Mouse (Mus musculus) activated CD4-positive, CD25-positive, alpha-beta regulatory T cell, adult 4 months (primary cell): ENCODE measurements around the gene Rhbdf2. TPM values are rescaled to one million over a fixed set of nuclear protein-coding genes. Genes with fewer than 3 reads are reported as not detected.
"Not testable (repeated sequence)": the region's sequence is repeated elsewhere in the genome, so short reads cannot be mapped to it uniquely, and the experiment has no call there.

Experiments
- ATAC-seq: one replicate; pipeline ENCODE4 v1.8.0; 2017
- polyA plus RNA-seq, 2 experiments: library from polyadenylated mRNA; unstranded; fragments of 100-300 nt; shearing (Covaris generic); gene quantifications; one replicate each; pipeline ENCODE4 v1.2.1; 2017

Rhbdf2 gene
- 1 to 10 TPM; 4.9 to 5.0 TPM for polyA plus RNA-seq

DNA sequence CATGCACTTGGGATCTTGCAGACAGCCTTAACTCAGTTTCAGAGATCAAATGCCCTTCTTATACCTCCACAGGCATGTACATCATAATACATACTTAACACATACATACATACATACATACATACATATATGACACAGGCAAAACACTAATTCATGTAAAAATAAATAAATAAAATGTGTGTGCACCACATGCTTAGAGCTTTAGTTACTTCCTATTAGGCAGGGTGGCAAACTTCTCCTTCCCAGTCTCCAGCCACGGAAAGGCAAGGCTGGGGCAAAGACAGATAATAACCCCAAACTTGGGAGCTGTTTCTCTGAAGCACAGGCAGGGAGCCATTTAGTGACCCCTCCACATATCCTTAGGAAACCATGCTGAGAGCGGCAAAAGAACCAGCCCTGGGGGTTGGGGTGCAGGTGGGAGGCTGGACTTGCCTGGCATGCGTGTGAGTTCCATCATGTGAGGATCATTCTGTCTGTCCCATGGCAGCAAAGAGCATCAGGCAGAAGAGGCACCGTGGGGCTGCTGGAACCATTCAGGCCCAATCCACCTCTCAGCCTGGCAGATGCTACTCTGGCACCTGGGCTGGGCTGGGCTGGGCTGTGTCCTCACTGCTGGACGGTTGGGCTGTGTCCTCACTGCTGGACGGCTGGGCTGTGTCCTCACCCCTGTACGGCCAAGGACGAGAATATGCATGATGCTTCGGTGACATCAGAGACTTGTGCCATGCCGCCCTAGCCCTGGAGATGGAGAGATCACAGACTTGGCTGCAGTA lies at the start of gene Rhbdf2:
Rhbdf2 (minus strand) TSS at position 721 of the 773 bp plus-strand sequence.
- no peak for ATAC-seq

DNA sequence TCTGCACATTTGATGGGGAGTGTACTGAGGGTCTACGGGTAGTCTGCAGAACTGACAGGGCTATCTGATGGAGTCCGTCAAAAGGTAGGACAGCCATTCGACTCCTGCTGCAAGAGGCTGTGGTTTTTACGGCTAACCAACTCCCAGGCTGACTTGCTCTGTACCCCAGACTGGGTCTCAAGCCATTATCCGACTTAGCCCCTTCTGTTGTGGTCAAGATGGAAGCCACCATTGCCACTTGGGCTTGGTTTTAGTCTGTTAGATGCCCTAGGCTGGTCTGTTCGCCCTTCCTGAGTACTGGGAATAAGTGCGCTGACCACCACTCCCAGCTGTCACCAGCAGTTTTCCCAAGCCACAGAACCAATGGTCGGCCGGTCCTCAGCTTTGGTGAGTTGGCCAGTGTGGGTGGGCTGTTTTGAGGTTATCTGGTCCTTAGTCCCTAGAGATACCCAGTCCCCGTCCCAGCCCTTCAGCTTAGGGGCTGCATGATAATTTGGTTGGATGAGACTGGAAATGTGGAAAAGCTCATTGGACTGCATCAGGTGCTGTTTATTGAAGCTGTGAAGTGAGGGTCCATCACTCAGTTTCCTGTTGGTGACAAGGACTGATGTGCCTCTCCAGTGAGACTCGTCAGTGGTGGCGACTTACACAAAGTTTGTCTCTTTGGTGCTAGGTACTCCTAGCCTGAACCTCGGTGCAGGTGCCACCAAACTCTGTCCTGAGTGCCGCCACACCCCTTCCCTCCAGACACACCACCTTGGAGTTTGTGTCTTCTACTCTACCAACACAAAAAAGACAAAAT lies 49.6 kb upstream of the Rhbdf2 start:
- ATAC-seq = no peak

DNA sequence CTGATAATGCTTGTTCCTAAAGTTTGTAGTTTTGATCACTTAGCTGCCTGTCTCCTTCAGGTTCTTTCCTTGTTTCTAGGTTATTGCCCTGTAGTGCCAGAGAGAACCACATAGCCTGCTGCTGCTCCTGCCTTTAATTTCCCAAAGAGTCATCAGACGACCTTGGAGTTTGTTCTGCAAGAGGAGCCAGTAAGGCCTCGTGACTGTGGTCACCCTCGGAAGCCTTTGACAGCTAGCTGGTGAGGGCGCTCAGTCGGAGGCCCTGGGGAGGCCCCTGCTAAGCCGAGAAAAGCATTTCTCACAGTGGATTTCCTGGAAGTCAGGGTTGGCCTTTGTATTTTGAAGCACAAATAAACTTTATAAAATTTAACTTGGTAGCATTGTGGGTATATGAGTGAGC lies 48.6 kb upstream of the Rhbdf2 start:
- ATAC-seq = not testable (repeated sequence)

DNA sequence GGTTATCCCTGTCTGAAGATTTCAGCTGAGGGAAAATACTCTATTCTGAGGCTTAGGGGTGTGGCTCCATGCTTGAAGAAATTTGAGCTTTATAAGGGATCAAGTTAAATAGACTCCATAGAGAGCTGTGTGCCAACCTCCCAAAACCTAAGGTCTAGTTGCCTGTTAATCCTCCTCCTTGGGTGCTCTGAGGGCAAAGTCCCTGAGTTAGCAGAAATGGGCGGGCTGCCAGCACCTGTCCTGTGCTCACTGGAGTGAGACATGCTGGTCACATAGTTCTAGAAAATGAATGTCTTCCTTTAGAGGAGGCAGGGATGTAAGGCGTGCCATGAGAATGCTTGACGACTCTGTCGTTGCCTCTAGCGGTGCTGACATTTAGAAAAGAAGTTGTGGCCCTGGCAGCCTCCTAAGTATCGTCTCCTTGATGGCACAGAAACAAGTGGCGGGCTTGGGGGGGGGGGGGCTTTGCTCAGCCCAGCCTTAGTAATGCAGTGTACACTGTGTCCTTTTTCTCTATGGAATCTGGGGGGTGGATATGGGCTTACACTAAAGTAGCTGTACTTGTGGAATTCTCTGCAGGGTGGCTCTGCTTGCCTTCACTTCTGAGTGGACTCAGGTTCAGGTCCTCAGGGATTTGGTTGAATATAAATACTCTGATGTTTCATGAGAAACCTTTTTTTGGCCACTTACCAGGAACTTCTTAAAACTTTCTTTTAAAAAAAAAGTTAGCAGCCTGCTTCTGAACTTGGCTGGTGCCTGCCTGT lies 48.0 kb upstream of the Rhbdf2 start:
- no peak for ATAC-seq

DNA sequence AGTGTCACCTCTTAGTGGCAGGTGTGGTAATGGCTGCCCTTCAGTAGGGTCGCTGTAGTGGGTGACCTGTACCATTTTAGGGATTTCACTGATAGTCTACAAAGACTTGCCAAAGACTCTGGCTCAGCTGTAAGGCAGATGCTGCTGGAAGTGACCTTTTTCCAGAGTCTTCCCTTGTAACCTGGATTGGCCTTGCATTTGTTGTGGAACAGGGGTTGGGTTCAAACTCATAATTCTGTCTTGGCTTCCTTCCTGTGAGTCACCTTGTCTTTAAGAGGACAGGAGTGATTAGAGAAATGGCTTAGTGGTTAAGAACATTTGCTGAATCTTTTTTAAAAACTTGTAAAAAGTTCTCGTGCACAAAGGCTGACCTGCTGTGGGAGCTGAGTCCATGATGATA lies 46.6 kb upstream of the Rhbdf2 start:
- ATAC-seq = no peak

DNA sequence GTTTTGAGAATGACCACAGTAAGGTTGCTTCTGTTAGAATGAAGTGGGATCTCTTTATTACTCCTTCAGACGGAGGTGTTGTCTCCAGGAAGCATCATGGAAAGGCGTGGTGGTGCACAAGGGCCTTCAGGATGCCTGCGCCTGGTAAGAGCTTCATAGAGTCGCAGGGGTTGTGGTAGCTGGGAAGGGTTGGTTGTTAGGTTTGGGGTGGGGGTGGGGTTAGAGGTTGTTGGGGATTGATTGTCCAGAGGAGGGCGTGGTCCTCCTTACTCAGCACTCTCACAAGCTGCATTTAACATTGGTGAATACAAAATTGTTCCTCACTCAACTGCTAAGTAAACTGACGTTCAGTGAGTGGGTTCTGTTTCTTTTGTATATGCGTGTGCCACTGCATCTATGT lies 45.8 kb upstream of the Rhbdf2 start:
- no peak for ATAC-seq

DNA sequence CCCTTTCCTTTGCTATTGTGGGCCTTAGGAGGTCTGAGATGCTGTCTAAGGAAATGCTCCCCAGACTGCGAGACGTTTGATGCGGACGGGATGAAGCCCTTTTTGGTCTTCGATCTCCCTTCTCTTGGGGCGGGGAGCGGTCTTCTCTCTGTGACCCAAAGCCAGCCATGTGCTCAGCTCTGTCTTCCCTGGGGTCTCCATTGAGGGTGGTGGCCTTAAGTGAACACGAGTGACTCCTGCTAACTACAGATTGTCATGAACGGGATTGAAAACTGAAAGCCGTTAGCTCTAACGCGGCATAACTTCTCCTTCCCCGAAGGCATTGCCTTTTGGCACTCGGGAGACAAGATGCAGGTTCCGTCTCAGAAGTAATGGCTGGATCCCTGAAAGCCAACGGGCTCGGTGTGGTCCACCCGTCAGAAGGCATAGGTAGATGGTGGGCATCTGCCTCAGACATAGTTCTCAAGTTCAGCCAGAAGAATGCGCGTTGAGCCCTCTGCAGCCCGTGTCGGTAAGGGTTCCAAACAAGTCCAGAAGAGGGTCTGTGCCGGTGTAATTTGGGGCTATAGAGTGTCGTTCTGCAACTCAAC lies 45.1 kb upstream of the Rhbdf2 start:
- ATAC-seq = no peak

DNA sequence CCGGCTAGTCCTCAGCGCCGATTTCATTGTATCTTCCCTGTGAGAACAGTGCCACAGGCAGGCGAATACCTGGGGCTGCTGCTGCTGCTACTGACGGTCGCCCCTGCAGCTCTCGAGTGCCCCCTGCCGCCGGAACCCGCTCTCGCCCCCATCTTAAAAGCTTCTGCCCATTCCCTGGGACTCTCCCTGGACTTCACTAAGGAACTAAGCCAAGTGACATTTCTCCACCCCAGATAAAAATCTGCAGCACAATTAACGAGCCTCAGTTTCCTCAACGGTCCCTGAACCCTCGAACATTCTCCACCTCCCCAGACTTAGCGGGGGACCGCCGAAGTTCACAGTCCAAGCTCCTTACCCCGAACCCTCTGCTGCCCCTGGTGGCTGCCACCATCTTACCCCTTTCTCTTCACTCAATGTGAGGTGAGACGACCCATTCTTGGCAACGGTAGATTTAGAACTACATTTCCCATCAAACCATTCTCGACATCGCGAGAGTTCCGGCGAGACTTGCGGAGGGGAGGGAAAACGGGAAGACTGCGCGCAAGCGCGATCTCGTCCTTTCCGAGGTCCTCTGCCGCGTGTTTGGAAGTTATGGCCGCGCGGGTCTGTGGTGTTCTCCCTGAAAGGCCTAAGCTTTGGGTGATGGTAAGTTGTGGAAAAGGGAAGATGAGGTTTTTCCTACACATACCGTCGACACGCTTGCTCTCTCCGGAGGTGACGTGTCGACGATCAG lies 44.5 kb upstream of the Rhbdf2 start:
- peak; percentile 84 for ATAC-seq

DNA sequence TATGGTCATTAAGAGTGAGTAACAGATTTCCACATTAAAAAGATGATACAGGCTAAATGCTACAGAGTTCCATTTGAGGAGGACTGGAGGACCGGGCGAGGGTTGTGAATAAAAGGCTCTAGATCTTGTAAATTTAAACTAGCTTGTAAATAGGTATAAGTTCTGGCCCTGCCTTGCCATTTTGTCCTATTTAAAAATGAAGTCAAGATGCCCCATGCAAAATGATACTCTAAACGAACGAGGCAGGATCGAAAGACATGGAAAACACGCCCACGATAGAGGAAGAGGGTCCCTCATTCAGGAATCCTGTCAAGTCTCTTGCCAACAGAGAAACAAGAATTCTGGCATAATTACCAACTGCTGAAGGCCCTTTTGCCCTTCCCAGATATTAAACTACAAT lies 43.6 kb upstream of the Rhbdf2 start:
- ATAC-seq = no peak

DNA sequence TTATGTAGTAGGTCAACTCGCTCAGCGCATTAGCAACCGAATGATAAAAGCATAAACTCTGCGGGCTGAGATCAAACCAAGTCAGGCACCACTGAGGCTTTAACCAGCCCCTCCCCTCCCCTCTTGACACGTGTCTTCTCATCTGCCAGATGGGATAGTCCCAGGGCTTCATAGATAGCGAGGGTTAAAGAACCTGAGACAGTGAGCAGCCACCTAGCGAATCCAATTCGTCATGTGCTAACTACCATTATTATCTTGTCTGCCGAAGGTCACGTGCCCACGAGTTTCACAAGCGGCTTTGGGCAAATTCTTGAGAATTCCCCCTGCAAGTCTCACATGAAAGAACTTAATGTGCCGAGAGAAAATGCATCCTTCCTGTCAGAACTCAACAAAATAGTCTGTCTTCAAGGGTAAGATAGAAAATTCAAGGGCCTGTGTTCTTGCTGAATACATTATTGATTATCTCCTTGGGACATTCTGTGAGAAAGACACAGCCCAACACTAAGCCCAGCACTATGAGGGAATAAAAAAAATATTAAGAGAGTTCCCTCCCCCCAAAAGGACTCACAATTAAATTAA lies 43.1 kb upstream of the Rhbdf2 start:
- ATAC-seq = peak; percentile 30

DNA sequence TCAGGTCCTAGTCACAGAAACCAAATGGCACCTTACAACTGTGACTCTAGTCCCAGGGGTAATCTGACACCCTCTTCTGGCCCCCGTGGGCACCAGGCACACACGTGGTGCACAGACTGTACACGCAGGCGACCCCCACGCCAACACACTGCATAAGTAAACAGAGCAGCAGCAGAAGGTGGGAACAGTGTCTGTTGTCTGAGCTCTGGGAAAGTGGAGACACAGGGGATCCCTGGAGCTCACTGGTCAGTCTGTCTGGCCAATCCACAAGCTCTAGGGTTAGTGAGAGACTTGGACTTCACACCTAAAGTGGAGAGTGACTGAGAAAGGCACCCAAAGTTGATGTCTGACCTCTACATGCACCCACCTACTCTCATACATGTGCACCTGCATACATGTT lies 42.5 kb upstream of the Rhbdf2 start:
- no peak for ATAC-seq

DNA sequence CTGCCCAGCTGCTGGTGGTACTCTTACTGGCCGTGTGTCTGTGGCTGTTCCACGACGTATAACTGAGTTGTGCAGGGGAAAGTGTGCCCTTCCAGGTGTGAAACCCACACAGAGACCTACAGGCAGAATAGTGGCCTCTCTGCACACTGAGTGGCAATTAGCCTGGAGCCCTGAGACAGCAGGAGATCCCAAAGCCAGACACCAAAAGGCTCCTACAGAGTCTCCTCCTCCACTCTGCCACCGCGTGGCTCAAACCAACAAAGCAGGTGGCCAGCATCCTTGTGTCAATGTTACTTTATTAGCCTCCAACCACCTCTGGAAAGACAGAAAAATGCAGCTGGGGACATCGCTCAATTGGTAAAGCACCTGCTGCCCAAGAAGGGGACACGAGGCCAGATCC lies 42.0 kb upstream of the Rhbdf2 start:
- no peak for ATAC-seq

DNA sequence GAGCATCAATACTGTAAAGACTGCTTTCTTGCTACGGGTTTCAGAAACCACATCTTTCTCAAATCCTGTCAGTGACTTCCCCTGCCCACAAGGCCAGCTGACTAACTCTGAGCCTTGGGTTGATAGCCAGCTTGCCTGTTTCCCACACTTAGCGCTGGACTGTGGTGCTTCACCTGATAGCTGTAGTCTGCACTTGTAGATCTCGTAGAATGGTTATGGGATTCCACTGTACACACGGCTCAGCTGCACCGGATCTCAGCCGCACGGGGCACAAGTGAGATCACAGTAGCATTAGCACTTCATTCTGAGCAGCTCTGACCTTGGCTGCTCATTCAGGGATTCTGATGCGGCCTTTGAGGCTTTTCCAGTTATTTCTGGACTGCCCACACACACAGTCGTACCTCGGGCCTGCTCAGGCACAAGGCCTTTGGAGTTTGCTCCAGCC lies 41.6 kb upstream of the Rhbdf2 start:
- ATAC-seq = no peak

DNA sequence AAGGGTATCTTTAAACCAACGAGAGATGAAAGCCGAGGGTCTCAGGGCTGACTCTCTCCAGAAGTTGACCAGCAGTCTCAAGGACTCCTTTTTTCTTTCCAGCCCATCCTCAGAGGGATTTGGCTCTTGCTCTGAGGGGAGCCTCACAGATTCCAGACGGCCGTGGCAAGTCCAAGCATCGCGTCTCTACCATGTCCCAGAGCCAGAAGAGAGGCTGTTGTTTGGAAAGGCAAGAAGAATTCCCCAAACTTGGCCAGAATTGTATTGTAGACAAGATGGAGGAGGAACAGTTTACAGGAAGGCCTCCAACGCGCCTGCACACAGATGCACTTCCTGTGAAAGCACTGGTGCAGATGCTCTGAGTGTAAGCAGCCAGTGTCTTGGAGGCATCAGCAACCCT lies 41.1 kb upstream of the Rhbdf2 start:
- no peak for ATAC-seq

DNA sequence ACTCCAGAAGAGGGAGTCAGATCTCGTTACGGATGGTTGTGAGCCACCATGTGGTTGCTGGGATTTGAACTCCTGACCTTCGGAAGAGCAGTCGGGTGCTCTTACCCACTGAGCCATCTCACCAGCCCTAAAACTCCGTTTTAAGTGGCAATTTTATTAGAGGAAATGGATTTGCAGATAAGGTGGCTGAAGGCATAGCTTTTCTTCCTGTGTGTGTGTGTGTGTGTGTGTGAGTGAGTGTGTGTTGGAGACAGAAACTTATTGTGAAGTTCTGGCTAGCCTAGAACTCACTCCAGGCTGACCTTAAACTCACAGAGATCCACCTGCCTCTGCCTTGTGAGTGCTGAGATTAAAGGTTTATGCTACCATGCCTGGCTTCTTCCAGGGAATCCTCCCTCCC lies 40.2 kb upstream of the Rhbdf2 start:
- not testable (repeated sequence) for ATAC-seq

DNA sequence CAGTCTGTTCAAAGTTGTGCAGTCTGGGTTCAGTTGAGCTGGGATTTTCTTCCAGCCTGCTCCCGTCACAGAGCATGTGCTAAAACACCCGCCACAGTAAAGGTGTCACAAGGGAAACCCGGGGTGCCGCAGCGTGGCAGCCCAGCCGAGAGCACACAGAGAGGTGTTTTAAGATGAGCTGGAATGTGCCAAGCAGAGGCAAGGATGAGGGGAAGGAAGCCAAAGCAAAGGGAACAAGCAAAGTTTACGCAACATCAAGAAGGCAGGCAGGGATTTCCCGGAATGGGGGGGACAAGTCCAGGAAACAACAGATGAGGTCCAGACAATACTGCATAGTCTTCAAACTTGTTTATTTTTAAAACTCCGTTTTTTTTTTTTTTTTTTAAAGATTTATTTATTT lies 39.7 kb upstream of the Rhbdf2 start:
- ATAC-seq = no peak

DNA sequence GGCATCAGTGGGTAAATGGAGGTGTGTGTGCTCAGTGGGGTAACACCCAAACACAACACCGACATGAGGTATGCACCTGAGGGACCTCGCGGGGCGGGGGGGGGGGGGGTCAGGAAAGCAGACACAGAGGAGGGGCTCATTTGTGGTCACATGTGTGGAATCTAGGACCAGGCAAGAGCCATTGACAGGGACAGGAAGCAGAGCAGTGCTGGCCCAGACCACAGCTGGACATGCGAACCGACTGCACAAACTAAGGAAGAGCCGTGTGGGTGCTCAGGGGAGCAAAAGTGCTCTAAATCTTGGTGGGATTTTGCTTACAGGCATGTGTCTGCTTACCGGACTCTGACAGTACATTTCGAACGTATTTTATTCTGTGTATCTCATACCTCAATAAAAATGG lies 38.5 kb upstream of the Rhbdf2 start:
- no peak for ATAC-seq

DNA sequence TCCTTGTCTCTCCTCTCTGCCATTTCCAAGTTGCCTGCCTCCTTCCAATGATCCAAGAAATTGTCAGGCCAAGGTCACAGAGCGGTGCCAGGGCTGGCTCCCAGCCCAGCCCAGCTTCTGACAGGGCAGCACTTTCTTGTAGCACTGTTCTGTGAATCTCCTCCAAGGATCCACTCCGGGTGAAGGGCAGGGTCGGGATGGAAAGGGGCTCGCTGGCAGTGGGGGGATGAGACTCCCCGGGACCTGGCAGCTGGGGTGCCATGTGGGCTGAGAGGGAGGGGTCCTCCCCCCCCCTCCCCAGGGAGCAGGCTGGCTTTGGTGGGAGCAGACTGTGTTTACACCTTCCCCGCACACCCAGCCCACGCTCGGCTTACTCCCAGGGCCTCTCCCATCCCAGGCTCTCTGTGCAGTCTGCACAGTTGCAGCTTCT lies 35.1 kb upstream of the Rhbdf2 start:
- ATAC-seq = no peak

DNA sequence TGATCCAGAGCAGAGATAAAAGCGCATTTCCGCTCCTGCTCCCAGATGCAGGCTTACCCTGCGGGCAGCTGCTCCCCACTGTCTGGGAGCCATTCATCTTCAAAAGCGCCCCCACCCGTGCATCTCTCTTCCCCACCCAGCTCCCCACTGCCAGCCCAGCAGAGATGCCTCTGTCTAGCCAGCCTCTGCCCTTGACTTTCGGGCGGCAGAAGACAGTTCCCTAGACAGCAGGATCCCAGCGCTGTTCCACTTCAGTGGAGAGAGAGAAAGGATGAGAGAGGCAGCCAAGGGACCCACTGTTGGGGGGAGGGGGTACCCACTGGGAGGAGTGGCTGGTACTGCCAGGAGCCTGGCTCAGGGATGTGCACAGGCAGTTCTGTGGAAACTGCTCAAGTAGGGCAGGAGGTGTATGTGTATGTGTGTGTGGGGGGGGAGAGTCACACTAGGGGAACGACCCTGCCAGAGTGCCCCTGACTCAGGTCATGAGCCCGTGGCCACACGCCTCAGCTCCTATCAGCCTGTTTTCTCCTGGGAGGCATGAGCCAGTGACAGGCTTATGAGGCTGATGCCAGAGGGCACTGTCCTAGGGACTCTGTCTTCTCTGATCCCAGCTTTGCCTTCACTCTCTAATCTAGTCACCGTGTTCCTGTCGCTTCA lies 34.6 kb upstream of the Rhbdf2 start:
- no peak for ATAC-seq

DNA sequence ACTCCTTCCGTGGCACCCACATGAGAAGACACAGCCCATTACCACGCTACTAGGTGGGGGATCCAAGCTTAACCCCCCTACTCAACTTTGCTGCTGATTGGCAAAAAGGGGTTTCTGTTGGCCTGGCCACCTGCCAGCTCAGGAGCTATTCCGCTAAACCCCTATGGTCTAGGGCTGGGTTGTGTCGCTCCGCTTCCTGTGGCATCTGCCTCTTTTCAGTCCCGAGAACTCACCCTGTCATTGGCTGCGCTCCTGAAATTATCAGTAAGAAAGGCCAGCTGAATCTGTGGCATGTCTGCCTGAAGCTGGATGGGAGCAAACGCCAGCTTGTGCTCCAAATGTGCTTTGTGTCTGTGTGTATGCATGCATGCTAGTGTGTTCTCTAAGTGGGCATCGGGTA lies 33.4 kb upstream of the Rhbdf2 start:
- ATAC-seq = no peak

DNA sequence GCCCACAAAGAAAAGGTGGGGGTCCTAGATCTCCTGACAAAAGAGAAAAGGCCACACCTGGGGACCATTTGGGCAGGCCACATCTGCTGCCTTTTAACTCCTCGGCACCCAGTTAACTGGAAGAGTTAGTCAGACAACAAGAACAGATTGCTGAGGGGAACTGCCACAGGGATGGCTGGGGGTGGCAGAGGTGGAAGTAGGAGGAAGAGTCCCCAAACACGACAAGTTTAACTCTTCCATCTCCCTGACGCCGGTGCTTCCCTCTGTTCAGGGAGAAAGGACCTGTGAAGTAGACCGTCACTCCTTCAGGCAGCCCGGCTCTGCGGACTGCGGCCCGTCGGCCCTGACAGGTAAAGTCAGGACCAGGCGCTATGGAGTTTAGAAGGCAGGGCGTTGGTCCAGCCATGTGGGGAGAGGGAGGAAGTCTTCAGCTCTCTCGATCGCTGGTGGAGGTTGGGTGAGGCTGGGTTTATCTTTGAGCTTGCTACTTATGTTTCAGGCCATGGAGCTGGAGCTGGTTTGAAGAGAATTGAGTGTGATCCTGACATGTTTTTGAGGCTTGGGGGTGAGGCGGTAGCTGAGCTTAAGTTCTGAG lies 32.3 kb upstream of the Rhbdf2 start:
- ATAC-seq = no peak
